Comparison of ENCODE assay signal across 8 mouse cellular contexts in genomic region chr13:63565320-63566017, GRCm38 (mm10). TPM values are rescaled to one million over a fixed set of nuclear protein-coding genes. Genes with fewer than 3 reads are reported as not detected.
DNase-seq lines count a peak whose midpoint lies in the region; ATAC-seq and TF ChIP-seq lines count a peak whose summit lies in the region.

No protein-coding gene starts in this region.

- ATAC-seq in frontal cortex, adult (ENCODE audit: low TSS enrichment): 0 out of 2 replicates have a peak, but pooled peaks have one; percentile 0
- peak; percentile 3 for ATAC-seq in forebrain, postnatal 0 days
- ATAC-seq in limb, embryonic 11.5 days (ENCODE audit: insufficient number of reproducible peaks, low FRiP score, low TSS enrichment, low read depth): no peak

- TF ChIP-seq POLR2A in bone marrow macrophage, adult 2 months (IDR thresholded peaks at IDR 0.05; ENCODE audit: borderline replicate concordance, low read depth, low read length): no peak

- H3K4me1 ChIP-seq in bone marrow macrophage, adult 2 months (ENCODE audit: control insufficient read depth, insufficient read depth, low read length): peaks cover 6% of the 10 kb centered on the region; the same call in 1 of the 2 replicates
- 0 out of 2 replicates have a peak, but pooled peaks cover 5% of the 10 kb centered on the region for H3K4me1 ChIP-seq in forebrain, postnatal 0 days (ENCODE audit: insufficient read depth)
- peaks cover 17% of the 10 kb centered on the region for H3K4me1 ChIP-seq in limb, embryonic 11.5 days (ENCODE audit: control insufficient read depth, insufficient read depth, low read length)

- DNase-seq in frontal cortex, postnatal 14 days (ENCODE audit: low spot score in 2 of 2): no peak
- peak; percentile 37 to 50 for DNase-seq in B cell, adult 2 months
- no peak for DNase-seq in forebrain, postnatal 0 days
- DNase-seq in limb, embryonic 11.5 days (ENCODE audit: low spot score): peak; percentile 64
- peak; percentile 72 for DNase-seq in neural tube, embryonic 10.5 days (ENCODE audit: extremely low spot score, low spot score)
- DNase-seq in thymus, postnatal 4 days: peak; percentile 72

- no peaks in the 10 kb centered on the region for H3K36me3 ChIP-seq in forebrain, postnatal 0 days (ENCODE audit: insufficient read depth)
- no peaks in the 10 kb centered on the region; the same call in none of the 2 replicates for H3K36me3 ChIP-seq in limb, embryonic 11.5 days (ENCODE audit: control insufficient read depth, insufficient read depth, low read length)

- H3K9me3 ChIP-seq in forebrain, postnatal 0 days (ENCODE audit: low read length): no peaks in the 10 kb centered on the region
- H3K9me3 ChIP-seq in limb, embryonic 11.5 days (ENCODE audit: control insufficient read depth, low read length): no peaks in the 10 kb centered on the region

- H3K9ac ChIP-seq in forebrain, postnatal 0 days: peak overlapping the region; percentile 71
- peak overlapping the region; percentile 99 for H3K9ac ChIP-seq in limb, embryonic 11.5 days (ENCODE audit: low read length)

- TF ChIP-seq CTCF in bone marrow macrophage, adult 2 months (IDR thresholded peaks at IDR 0.05; ENCODE audit: low read depth, low read length): no peak
- no peak for TF ChIP-seq CTCF in forebrain, postnatal 0 days (IDR thresholded peaks at IDR 0.05; ENCODE audit: low read depth)

- H3K27ac ChIP-seq in bone marrow macrophage, adult 2 months (ENCODE audit: insufficient read depth, low read depth, low read length): peak overlapping the region; percentile 65
- peak overlapping the region; percentile 89 for H3K27ac ChIP-seq in forebrain, postnatal 0 days (ENCODE audit: low read depth, low read length)
- peak overlapping the region; percentile 100 for H3K27ac ChIP-seq in limb, embryonic 11.5 days (replicated peaks; ENCODE audit: low read depth, low read length)

- peaks cover 12% of the 10 kb centered on the region for H3K27me3 ChIP-seq in forebrain, postnatal 0 days (ENCODE audit: insufficient read depth, low read length)
- H3K27me3 ChIP-seq in limb, embryonic 11.5 days (ENCODE audit: control insufficient read depth, insufficient read depth, low read length): 0 out of 2 replicates have a peak, but pooled peaks cover 4% of the 10 kb centered on the region

- H3K4me2 ChIP-seq in forebrain, postnatal 0 days (ENCODE audit: low read depth): peak overlapping the region; percentile 99
- H3K4me2 ChIP-seq in limb, embryonic 11.5 days (ENCODE audit: low read depth, severe bottlenecking): peak overlapping the region; percentile 93

- 2% methylated on average over 84 of the region's 99 CpGs for WGBS in forebrain, postnatal 0 days
- under 1% methylated on average over 78 of the region's 99 CpGs for WGBS in limb, embryonic 11.5 days

- peak overlapping the region; percentile 78 for H3K4me3 ChIP-seq in bone marrow macrophage, adult 2 months (ENCODE audit: insufficient read depth, low read length)
- peak overlapping the region; percentile 86 for H3K4me3 ChIP-seq in forebrain, postnatal 0 days (ENCODE audit: low read depth, low read length)
- peak overlapping the region; percentile 80 for H3K4me3 ChIP-seq in limb, embryonic 11.5 days (ENCODE audit: low read depth, low read length)

RNA-seq across cellular contexts. Expression of gene Ptch1, which starts 7.9 kb away (rescaled TPM):
- 1.6 and 2.5 TPM in 2 replicates for polyA plus RNA-seq in bone marrow macrophage, adult 2 months (2012; ENCODE audit: insufficient read depth, insufficient read length, missing spikeins)
- 11.7 and 26.5 TPM in 2 replicates for total RNA-seq in forebrain, postnatal 0 days (2014; rRNA removed)
- 2.7 and 4.8 TPM in 2 replicates for polyA plus RNA-seq in forebrain, postnatal 0 days (2015; fragmentation: Nextera tagmentation; extraction: Ambion mirVana)
- 25.6 and 27.4 TPM in 2 replicates for polyA plus RNA-seq in limb, embryonic 11.5 days (2014; fragmentation: Nextera tagmentation; extraction: Ambion mirVana)

Comparison
In these comparisons a context has a peak if more than half of its experiments do, and no peak if none do; other contexts are left out.
1. DNase-seq: peak in B cell, adult 2 months (2 of 2), limb, embryonic 11.5 days (single experiment), neural tube, embryonic 10.5 days (single experiment) and thymus, postnatal 4 days (single experiment); none in frontal cortex, postnatal 14 days (0 of 2) and forebrain, postnatal 0 days (single experiment).
2. Peak in every context shown above with its lines, with median percentiles within 50 percentile points of each other: H3K27ac ChIP-seq and H3K4me3 ChIP-seq.